Mouse (Mus musculus): Measurements from ENCODE around the gene Afap1l2.

DNA sequence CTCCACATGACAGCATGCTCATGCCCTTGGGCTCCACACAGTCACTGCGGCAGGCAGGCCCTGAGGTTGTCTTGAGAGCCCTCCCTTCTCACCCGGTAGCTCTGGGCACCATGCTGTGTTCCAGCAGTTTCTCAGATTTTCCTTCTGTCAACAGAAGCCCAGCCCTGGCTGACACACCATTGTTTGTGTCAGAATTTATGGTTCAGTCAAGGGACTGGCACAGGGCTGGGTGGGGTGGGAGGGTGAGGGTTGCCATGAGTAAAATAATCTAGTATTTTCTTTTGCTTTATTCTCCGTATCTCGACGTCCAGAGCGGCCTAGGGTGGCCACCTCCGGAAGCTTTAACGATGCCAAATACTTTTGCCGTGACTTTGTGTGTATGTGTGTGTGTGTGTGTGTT lies 26.3 kb downstream of the Afap1l2 start:
- TF ChIP-seq CTCF (conservative IDR thresholded peaks at IDR 0.05; ENCODE audit: low read length) (no peak), POU5F1 (IDR thresholded peaks at IDR 0.05; ENCODE audit: borderline replicate concordance, low read length) (no peak)
